Mouse (Mus musculus): Measurements from ENCODE around the gene Rhbdd2. TPM values are rescaled to one million over a fixed set of nuclear protein-coding genes. Genes with fewer than 3 reads are reported as not detected.

The Rhbdd2 gene
- polyA plus RNA-seq, 1 experiment from 2014 or later = 55.9 TPM

GRCm38 (mm10) chr5:135629401-135629800 is 3.0 kb upstream of the Rhbdd2 start:
- no peak for DNase-seq (ENCODE audit: low spot score)
- Histone ChIP-seq H3K9ac (ENCODE audit: low read depth, low read length) (no peak overlapping the region), H3K9me3 (replicated peaks; ENCODE audit: low read length) (no peaks in the 10 kb centered on the region), H3K27me3 (ENCODE audit: insufficient read depth, low read length) (no peaks in the 10 kb centered on the region), H3K36me3 (ENCODE audit: insufficient read depth, low read length) (no peaks in the 10 kb centered on the region), H3K4me3 (replicated peaks; ENCODE audit: low read depth, low read length) (no peak overlapping the region), H3K4me2 (ENCODE audit: low read length) (no peak overlapping the region), H3K27ac (no peak overlapping the region), H3K4me1 (replicated peaks; ENCODE audit: insufficient read depth, low read length) (peaks cover 10% of the 10 kb centered on the region; the same call in 1 of the 2 replicates)
- 81% methylated on average over 3 of the region's 3 CpGs for WGBS
- no peak for TF ChIP-seq CTCF (IDR thresholded peaks at IDR 0.05; ENCODE audit: low read depth)
- no peak for ATAC-seq (replicated peaks; ENCODE audit: low FRiP score, low read depth)

GRCm38 (mm10) chr5:135630598-135630997 is 1.8 kb upstream of the Rhbdd2 start:
- Histone ChIP-seq H3K4me3 (replicated peaks; ENCODE audit: low read depth, low read length) (no peak overlapping the region), H3K27ac (no peak overlapping the region), H3K9me3 (replicated peaks; ENCODE audit: low read length) (no peaks in the 10 kb centered on the region), H3K4me2 (ENCODE audit: low read length) (no peak overlapping the region), H3K9ac (ENCODE audit: low read depth, low read length) (no peak overlapping the region), H3K4me1 (replicated peaks; ENCODE audit: insufficient read depth, low read length) (peaks cover 10% of the 10 kb centered on the region; the same call in 1 of the 2 replicates), H3K36me3 (ENCODE audit: insufficient read depth, low read length) (peaks cover 4% of the 10 kb centered on the region; the same call in 1 of the 2 replicates), H3K27me3 (ENCODE audit: insufficient read depth, low read length) (no peaks in the 10 kb centered on the region)
- TF ChIP-seq CTCF (IDR thresholded peaks at IDR 0.05; ENCODE audit: low read depth) = peak; percentile 85
- DNase-seq (ENCODE audit: low spot score) (peak; percentile 78), ATAC-seq (replicated peaks; ENCODE audit: low FRiP score, low read depth) (no peak)
- 31% methylated on average over 3 of the region's 3 CpGs for WGBS

GRCm38 (mm10) chr5:135632797-135633144 is 353 bp downstream of the Rhbdd2 start:
- DNase-seq (ENCODE audit: low spot score) (no peak), ATAC-seq (replicated peaks; ENCODE audit: low FRiP score, low read depth) (peak; percentile 66; the same call in 1 of the 2 replicates)
- Histone ChIP-seq H3K27me3 (ENCODE audit: insufficient read depth, low read length) (no peaks in the 10 kb centered on the region), H3K4me3 (replicated peaks; ENCODE audit: low read depth, low read length) (peak overlapping the region; percentile 79), H3K4me2 (ENCODE audit: low read length) (peak overlapping the region; percentile 84), H3K27ac (peak overlapping the region; percentile 58), H3K9ac (ENCODE audit: low read depth, low read length) (peak overlapping the region; percentile 77), H3K4me1 (replicated peaks; ENCODE audit: insufficient read depth, low read length) (peaks cover 10% of the 10 kb centered on the region; the same call in 1 of the 2 replicates), H3K9me3 (replicated peaks; ENCODE audit: low read length) (no peaks in the 10 kb centered on the region), H3K36me3 (ENCODE audit: insufficient read depth, low read length) (peaks cover 17% of the 10 kb centered on the region; the same call in 1 of the 2 replicates)
- WGBS = 0% methylated on average over 21 of the region's 21 CpGs
- 0 out of 2 replicates have a peak, but pooled peaks have one; percentile 9 for TF ChIP-seq CTCF (IDR thresholded peaks at IDR 0.05; ENCODE audit: low read depth)

DNA sequence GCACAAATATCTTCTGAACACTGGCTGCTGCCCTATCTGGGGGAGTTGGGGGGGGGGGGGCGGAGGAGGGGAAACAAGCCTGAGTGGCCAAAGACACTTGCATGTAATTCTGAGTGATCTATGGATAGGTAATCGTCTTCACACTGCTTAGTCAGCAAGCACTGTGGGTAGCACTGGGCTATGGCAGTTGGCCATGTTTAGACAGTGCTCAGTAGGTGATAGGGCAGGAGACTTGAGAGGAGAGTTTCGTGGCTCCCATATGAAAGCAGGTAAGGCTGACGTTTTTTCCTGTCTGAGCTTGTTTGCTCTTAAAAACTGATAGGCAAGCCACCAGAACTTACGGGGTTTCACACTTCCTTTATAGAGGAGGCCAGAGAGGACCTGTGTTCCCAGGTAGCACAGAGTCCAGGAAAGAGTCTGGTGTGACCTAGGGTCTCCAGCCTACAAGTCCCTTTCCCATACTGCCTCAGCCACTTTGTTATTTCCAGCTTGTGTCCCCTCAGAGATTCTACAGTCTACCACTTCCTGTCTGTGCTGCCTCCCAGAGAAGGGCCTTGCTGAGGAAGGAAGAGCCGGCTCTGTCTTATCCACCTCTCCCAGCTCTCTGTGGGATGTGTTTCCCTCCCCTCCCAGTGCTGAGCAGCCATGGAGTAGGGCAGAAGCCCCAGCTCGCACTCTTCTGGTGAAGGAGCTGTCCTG is 7.5 kb downstream of the Rhbdd2 start:
- DNase-seq (ENCODE audit: low spot score) = no peak
- no peaks in the 10 kb centered on the region for H3K27me3 ChIP-seq (ENCODE audit: insufficient read depth, low read length)

GRCm38 (mm10) chr5:135640459-135640789 is 8.0 kb downstream of the Rhbdd2 start:
- Histone ChIP-seq H3K9ac (ENCODE audit: low read depth, low read length) (no peak overlapping the region), H3K27ac (no peak overlapping the region), H3K4me1 (replicated peaks; ENCODE audit: insufficient read depth, low read length) (no peaks in the 10 kb centered on the region), H3K4me3 (replicated peaks; ENCODE audit: low read depth, low read length) (no peak overlapping the region), H3K36me3 (ENCODE audit: insufficient read depth, low read length) (peaks cover 25% of the 10 kb centered on the region), H3K4me2 (ENCODE audit: low read length) (no peak overlapping the region), H3K27me3 (ENCODE audit: insufficient read depth, low read length) (no peaks in the 10 kb centered on the region), H3K9me3 (replicated peaks; ENCODE audit: low read length) (no peaks in the 10 kb centered on the region)
- WGBS = 82% methylated on average over 6 of the region's 6 CpGs
- no peak for TF ChIP-seq CTCF (IDR thresholded peaks at IDR 0.05; ENCODE audit: low read depth)
- ATAC-seq (replicated peaks; ENCODE audit: low FRiP score, low read depth) (no peak), DNase-seq (ENCODE audit: low spot score) (no peak)

More for the DNA sequence above, 7.5 kb downstream of the Rhbdd2 start:
- TF ChIP-seq CTCF (IDR thresholded peaks at IDR 0.05; ENCODE audit: low read depth) = no peak
- ATAC-seq (replicated peaks; ENCODE audit: low FRiP score, low read depth) = no peak
- Histone ChIP-seq H3K27ac (no peak overlapping the region), H3K9me3 (replicated peaks; ENCODE audit: low read length) (no peaks in the 10 kb centered on the region), H3K4me3 (replicated peaks; ENCODE audit: low read depth, low read length) (no peak overlapping the region), H3K4me1 (replicated peaks; ENCODE audit: insufficient read depth, low read length) (no peaks in the 10 kb centered on the region), H3K36me3 (ENCODE audit: insufficient read depth, low read length) (peaks cover 28% of the 10 kb centered on the region), H3K4me2 (ENCODE audit: low read length) (no peak overlapping the region), H3K9ac (ENCODE audit: low read depth, low read length) (no peak overlapping the region)
- 69% methylated on average over 7 of the region's 7 CpGs for WGBS

DNA sequence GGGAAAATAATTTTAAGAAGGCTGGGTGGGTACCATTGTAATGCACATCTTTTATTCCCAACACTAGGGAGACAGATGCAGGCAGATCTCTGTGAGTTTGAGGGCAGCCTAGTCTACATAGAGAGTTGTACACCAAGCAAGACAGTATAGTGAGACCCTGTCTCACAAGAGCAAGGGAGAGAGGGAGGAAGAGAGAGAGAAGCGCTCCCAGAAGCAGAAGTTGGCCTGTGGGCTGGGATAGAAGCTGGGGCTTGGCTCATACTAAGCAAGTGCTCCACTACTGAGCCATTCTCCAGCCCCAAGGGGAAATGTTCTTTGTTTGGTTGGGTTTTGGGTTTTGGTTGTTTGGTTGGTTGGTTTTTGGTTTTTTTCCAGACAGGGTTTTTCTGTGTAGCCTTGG is 8.6 kb downstream of the Rhbdd2 start:
- no peak for TF ChIP-seq CTCF (IDR thresholded peaks at IDR 0.05; ENCODE audit: low read depth)
- peaks cover 20% of the 10 kb centered on the region for H3K36me3 ChIP-seq (ENCODE audit: insufficient read depth, low read length)
- no peaks in the 10 kb centered on the region for H3K4me1 ChIP-seq (replicated peaks; ENCODE audit: insufficient read depth, low read length)
- 93% methylated on average over 1 of the region's 1 CpGs for WGBS
- no peaks in the 10 kb centered on the region for H3K27me3 ChIP-seq (ENCODE audit: insufficient read depth, low read length)
- no peak overlapping the region for H3K9ac ChIP-seq (ENCODE audit: low read depth, low read length)
- DNase-seq (ENCODE audit: low spot score) (no peak), ATAC-seq (replicated peaks; ENCODE audit: low FRiP score, low read depth) (no peak)
- no peaks in the 10 kb centered on the region for H3K9me3 ChIP-seq (replicated peaks; ENCODE audit: low read length)
- H3K27ac ChIP-seq = no peak overlapping the region
- no peak overlapping the region for H3K4me2 ChIP-seq (ENCODE audit: low read length)
- H3K4me3 ChIP-seq (replicated peaks; ENCODE audit: low read depth, low read length) = no peak overlapping the region

Data from kidney, postnatal 0 days (tissue).